Mouse (Mus musculus): ENCODE data around the gene Stra6.

Stra6 gene

DNA sequence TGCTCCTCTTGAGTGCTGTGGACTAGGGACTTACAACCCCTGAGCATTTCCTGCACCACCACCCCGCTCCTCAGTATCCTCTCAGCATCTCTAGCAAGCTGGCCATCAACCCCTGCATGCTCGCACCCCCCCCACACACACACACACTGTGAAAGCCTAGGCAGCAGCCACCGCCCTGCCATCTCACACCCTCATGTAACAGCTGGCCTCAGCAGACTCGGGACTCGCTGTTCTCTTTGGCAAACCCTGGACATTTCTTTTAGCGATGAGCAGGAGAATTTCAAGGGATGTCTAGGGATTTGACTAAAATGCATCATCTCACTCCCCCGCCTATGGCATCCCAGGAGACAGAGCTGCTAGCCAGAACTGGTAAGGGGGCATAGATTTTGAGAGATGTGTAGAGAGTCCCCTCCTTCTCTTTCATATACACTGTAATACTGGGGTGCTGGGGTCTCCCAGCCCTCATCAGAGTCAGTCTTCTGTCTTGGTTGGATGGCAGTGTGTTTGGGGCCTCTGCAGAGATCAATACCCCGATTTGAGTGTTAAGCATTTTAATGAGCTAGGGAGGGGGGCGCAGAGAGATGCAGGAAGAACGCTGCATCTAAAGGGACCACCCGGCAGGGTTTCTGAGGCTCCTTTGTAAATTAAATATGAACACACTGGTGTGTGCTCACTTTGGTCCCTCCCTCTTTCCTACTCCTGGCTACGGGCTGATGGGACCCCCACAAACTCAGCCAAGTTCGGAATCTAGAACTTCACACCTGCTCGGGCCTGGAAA, 139.3 kb downstream of the Stra6 start:
- no peak for DNase-seq (ENCODE audit: extremely low spot score, low spot score)
